Mouse (Mus musculus) stomach, postnatal 0 days (tissue): ENCODE measurements around the gene Dmrtc2.

ENCODE experiments used
- CTCF ChIP-seq: IDR thresholded peaks from 2 replicates; pipeline ENCODE4 v1.5.1; 2016; ENCODE audit warnings: antibody characterized with exemption, low read depth, mild to moderate bottlenecking, moderate library complexity
- EP300 ChIP-seq: optimal IDR thresholded peaks from 2 replicates; pipeline ENCODE3; 2016; ENCODE audit warnings: antibody characterized with exemption

- TF ChIP-seq CTCF: no peak
- TF ChIP-seq EP300: no peak
Measured at GRCm38 (mm10) chr7:24827181-24827580, 42.7 kb upstream of the Dmrtc2 start.
